In genomic region chr9:21609861-21610260, GRCm38 (mm10) we compare ENCODE assay signal across 12 mouse cellular contexts. TPM values are rescaled to one million over a fixed set of nuclear protein-coding genes. Genes with fewer than 3 reads are reported as not detected.
DNase-seq lines count a peak whose midpoint lies in the region; ATAC-seq and TF ChIP-seq lines count a peak whose summit lies in the region.
"Had no signal": no experiment of that assay in that cellular context is flagged by ENCODE, and none has a peak within 500 bp of the region (broad histone marks: within the 10 kb centered on the region; RNA-seq: fewer than 3 reads in every experiment).

No protein-coding gene starts in this region.

- H3K9ac ChIP-seq in lung, postnatal 0 days (replicated peaks; ENCODE audit: low read depth): no peak overlapping the region
- H3K9ac ChIP-seq: lung, embryonic 15.5 days had no signal

- intact Hi-C loops in left cerebral cortex, postnatal 10 days (cut with DNase I): no loop called here
- intact Hi-C loops in left cerebral cortex, adult 2 months (cut with DNase I): loop anchor here (10.0 kb wide), 1 partner anchor 545 kb away; the partner anchor contains the start of gene Pigyl

- H3K4me3 ChIP-seq in lung, postnatal 0 days (ENCODE audit: low read depth, low read length): no peak overlapping the region
- no peak overlapping the region for H3K4me3 ChIP-seq in left cerebral cortex, adult 2 months
- H3K4me3 ChIP-seq: lung, embryonic 15.5 days had no signal

- ATAC-seq in lung, postnatal 0 days: peak; percentile 49; the same call in 1 of the 2 replicates

- no peaks in the 10 kb centered on the region for H3K27me3 ChIP-seq in lung, postnatal 0 days (replicated peaks; ENCODE audit: insufficient read depth, low read length)
- H3K27me3 ChIP-seq in splenic B cell, adult 2 months (ENCODE audit: control insufficient read depth, insufficient read depth, low read length, poor library complexity, severe bottlenecking): no peaks in the 10 kb centered on the region
- H3K27me3 ChIP-seq: lung, embryonic 15.5 days had no signal

- peak; percentile 81 to 87 for DNase-seq in B cell, adult 2 months
- DNase-seq in CD8-positive naive resting alpha-beta T cell, adult 2 months (ENCODE audit: low read depth in 2 of 2, low spot score in 2 of 2): peak; percentile 64 to 72
- DNase-seq in lung, postnatal 0 days (ENCODE audit: low spot score): peak; percentile 66
- DNase-seq in splenic B cell, adult 2 months (ENCODE audit: low read depth, low spot score): peak; percentile 87
- DNase-seq in c-Kit-positive CD71-positive TER-119-positive erythroid progenitor cells, embryonic 14.5 days (ENCODE audit: low spot score): no peak
- no peak for DNase-seq in left cerebral cortex, postnatal 10 days (ENCODE audit: extremely low spot score in 1 of 2, low spot score in 2 of 2)
- no peak for DNase-seq in left cerebral cortex, adult 2 months (ENCODE audit: extremely low spot score in 1 of 2, low spot score in 2 of 2)
- no peak for DNase-seq in gastrocnemius, postnatal 4 days (ENCODE audit: low spot score in 2 of 2)
- DNase-seq: cerebellum, adult 9-11 months; gastrocnemius, postnatal 10 days; heart, postnatal 14 days had no signal

- WGBS in lung, postnatal 0 days: 79% methylated on average over 1 of the region's 1 CpGs

- no peak for TF ChIP-seq CTCF in lung, postnatal 0 days (IDR thresholded peaks at IDR 0.05)
- TF ChIP-seq CTCF in left cerebral cortex, adult 2 months (IDR thresholded peaks at IDR 0.05): no peak

- no peak overlapping the region for H3K4me2 ChIP-seq in lung, postnatal 0 days (replicated peaks; ENCODE audit: low read depth, low read length)
- H3K4me2 ChIP-seq: lung, embryonic 15.5 days had no signal

- no peaks in the 10 kb centered on the region for H3K9me3 ChIP-seq in lung, postnatal 0 days (ENCODE audit: low read length)
- H3K9me3 ChIP-seq: lung, embryonic 15.5 days had no signal

- TF ChIP-seq EP300 in lung, postnatal 0 days (IDR thresholded peaks at IDR 0.05): no peak

- H3K4me1 ChIP-seq in lung, postnatal 0 days (ENCODE audit: insufficient read depth, low read depth, low read length): no peaks in the 10 kb centered on the region

- no peak overlapping the region for H3K27ac ChIP-seq in lung, postnatal 0 days (ENCODE audit: low read length)
- no peak overlapping the region for H3K27ac ChIP-seq in left cerebral cortex, adult 2 months
- H3K27ac ChIP-seq: lung, embryonic 15.5 days had no signal

- H3K36me3 ChIP-seq in lung, postnatal 0 days (ENCODE audit: insufficient read depth, low read length): no peaks in the 10 kb centered on the region
- H3K36me3 ChIP-seq in splenic B cell, adult 2 months (ENCODE audit: control insufficient read depth, insufficient read depth, low read length, poor library complexity, severe bottlenecking): no peaks in the 10 kb centered on the region
- H3K36me3 ChIP-seq: lung, embryonic 15.5 days had no signal

RNA-seq across cellular contexts. Expression of gene Smarca4, which starts 6.1 kb away (rescaled TPM):
- 22.3 and 22.4 TPM in 2 replicates for polyA plus RNA-seq in lung, postnatal 0 days (2015; fragmentation: Nextera tagmentation; extraction: Ambion mirVana)
- 100 to 1,000 TPM; 129 to 137 TPM for total RNA-seq in left cerebral cortex, postnatal 10 days (2021)
- total RNA-seq in left cerebral cortex, adult 2 months (2021): 100 to 1,000 TPM; 117 to 124 TPM
- 10 to 100 TPM; 65.7 to 66.7 TPM for total RNA-seq in gastrocnemius, postnatal 4 days (2021)

RNA-seq across cellular contexts. Expression of gene Yipf2, which starts 17.2 kb away (rescaled TPM):
- polyA plus RNA-seq in lung, postnatal 0 days (2015; fragmentation: Nextera tagmentation; extraction: Ambion mirVana): 28.3 and 30.3 TPM in 2 replicates
- total RNA-seq in left cerebral cortex, postnatal 10 days (2021): 10 to 100 TPM; 12.7 to 13.9 TPM
- 10 to 100 TPM; 21.7 to 22.2 TPM for total RNA-seq in left cerebral cortex, adult 2 months (2021)
- total RNA-seq in gastrocnemius, postnatal 4 days (2021): 1 to 10 TPM; 5.3 to 6.1 TPM

RNA-seq across cellular contexts. Expression of gene Timm29, which starts 17.3 kb away (rescaled TPM):
- 16.5 and 17.3 TPM in 2 replicates for polyA plus RNA-seq in lung, postnatal 0 days (2015; fragmentation: Nextera tagmentation; extraction: Ambion mirVana)
- 10 to 100 TPM; 47.6 to 50.7 TPM for total RNA-seq in left cerebral cortex, postnatal 10 days (2021)
- total RNA-seq in left cerebral cortex, adult 2 months (2021): 10 to 100 TPM; 52.3 to 53.2 TPM
- 10 to 100 TPM; 46.6 to 51.3 TPM for total RNA-seq in gastrocnemius, postnatal 4 days (2021)

Comparison
In these comparisons a context has a peak if more than half of its experiments do, and no peak if none do; other contexts are left out.
1. DNase-seq: peak in B cell, adult 2 months (2 of 2), CD8-positive naive resting alpha-beta T cell, adult 2 months (2 of 2), lung, postnatal 0 days (single experiment) and splenic B cell, adult 2 months (single experiment); none in c-Kit-positive CD71-positive TER-119-positive erythroid progenitor cells, embryonic 14.5 days (single experiment), left cerebral cortex, postnatal 10 days (0 of 2), left cerebral cortex, adult 2 months (0 of 2) and gastrocnemius, postnatal 4 days (0 of 2).